19 mouse cellular contexts compared by ENCODE assay signal in genomic region chr9:16485173-16485572, GRCm38 (mm10). TPM values are rescaled to one million over a fixed set of nuclear protein-coding genes. Genes with fewer than 3 reads are reported as not detected.
DNase-seq lines count a peak whose midpoint lies in the region; ATAC-seq and TF ChIP-seq lines count a peak whose summit lies in the region.
"Had no signal": no experiment of that assay in that cellular context is flagged by ENCODE, and none has a peak within 500 bp of the region (broad histone marks: within the 10 kb centered on the region; RNA-seq: fewer than 3 reads in every experiment).

No protein-coding gene starts in this region.

- H3K27ac ChIP-seq in midbrain, embryonic 10.5 days (replicated peaks) = peak overlapping the region; percentile 76
- H3K27ac ChIP-seq in midbrain, embryonic 16.5 days (ENCODE audit: low read length) = no peak overlapping the region
- H3K27ac ChIP-seq in forebrain, embryonic 15.5 days (replicated peaks) = peak overlapping the region; percentile 47
- peak overlapping the region; percentile 58 for H3K27ac ChIP-seq in hindbrain, embryonic 15.5 days (replicated peaks)
- peak overlapping the region; percentile 72 for H3K27ac ChIP-seq in neural tube, embryonic 13.5 days (replicated peaks)
- no peak overlapping the region for H3K27ac ChIP-seq in lung, postnatal 0 days (ENCODE audit: low read length)
- H3K27ac ChIP-seq: embryonic facial prominence, embryonic 12.5 days; limb, embryonic 12.5 days; liver, embryonic 14.5 days had no signal

- no peaks in the 10 kb centered on the region for H3K27me3 ChIP-seq in midbrain, embryonic 10.5 days (ENCODE audit: low read depth, poor library complexity, severe bottlenecking)
- no peaks in the 10 kb centered on the region for H3K27me3 ChIP-seq in midbrain, embryonic 16.5 days (ENCODE audit: control insufficient read depth, insufficient read depth, low read depth, low read length)
- H3K27me3 ChIP-seq in forebrain, embryonic 15.5 days = no peaks in the 10 kb centered on the region
- H3K27me3 ChIP-seq in hindbrain, embryonic 15.5 days = no peaks in the 10 kb centered on the region
- H3K27me3 ChIP-seq in neural tube, embryonic 13.5 days = no peaks in the 10 kb centered on the region
- H3K27me3 ChIP-seq in lung, postnatal 0 days (replicated peaks; ENCODE audit: insufficient read depth, low read length) = no peaks in the 10 kb centered on the region
- H3K27me3 ChIP-seq: CH12.LX; embryonic facial prominence, embryonic 12.5 days; limb, embryonic 12.5 days had no signal

- DNase-seq in midbrain, embryonic 10.5 days (ENCODE audit: low spot score) = no peak
- DNase-seq in lung, postnatal 0 days (ENCODE audit: low spot score) = no peak
- DNase-seq in heart, postnatal 10 days = no peak
- DNase-seq: adrenal gland, adult 8-10 months; cerebellum, adult 11-12 months; cerebellum, postnatal 36 days; kidney, adult 18-20 months; kidney, postnatal 14 days; right cerebral cortex, postnatal 4 days had no signal

- TF ChIP-seq EP300 in lung, postnatal 0 days (IDR thresholded peaks at IDR 0.05) = no peak

- intact Hi-C loops in heart, postnatal 10 days (cut with DNase I) = no loop called here

- no peaks in the 10 kb centered on the region for H3K9me3 ChIP-seq in midbrain, embryonic 10.5 days (replicated peaks)
- H3K9me3 ChIP-seq in midbrain, embryonic 16.5 days (replicated peaks; ENCODE audit: control insufficient read depth, low read length, poor library complexity, severe bottlenecking) = no peaks in the 10 kb centered on the region
- H3K9me3 ChIP-seq in forebrain, embryonic 15.5 days = no peaks in the 10 kb centered on the region
- H3K9me3 ChIP-seq in hindbrain, embryonic 15.5 days = no peaks in the 10 kb centered on the region
- no peaks in the 10 kb centered on the region for H3K9me3 ChIP-seq in neural tube, embryonic 13.5 days
- H3K9me3 ChIP-seq in lung, postnatal 0 days (ENCODE audit: low read length) = no peaks in the 10 kb centered on the region
- H3K9me3 ChIP-seq: embryonic facial prominence, embryonic 12.5 days; limb, embryonic 12.5 days had no signal

- 26% methylated on average over 4 of the region's 4 CpGs for WGBS in midbrain, embryonic 10.5 days
- WGBS in midbrain, embryonic 16.5 days = 12% methylated on average over 4 of the region's 4 CpGs
- WGBS in forebrain, embryonic 15.5 days = 6% methylated on average over 4 of the region's 4 CpGs
- WGBS in hindbrain, embryonic 15.5 days = 13% methylated on average over 4 of the region's 4 CpGs
- WGBS in neural tube, embryonic 13.5 days = 13% methylated on average over 4 of the region's 4 CpGs
- 53% methylated on average over 4 of the region's 4 CpGs for whole genome bisulfite sequencing in lung, postnatal 0 days

- H3K9ac ChIP-seq in midbrain, embryonic 16.5 days (ENCODE audit: low read depth, low read length) = no peak overlapping the region
- H3K9ac ChIP-seq in forebrain, embryonic 15.5 days (replicated peaks) = no peak overlapping the region
- H3K9ac ChIP-seq in hindbrain, embryonic 15.5 days = no peak overlapping the region
- H3K9ac ChIP-seq in neural tube, embryonic 13.5 days = no peak overlapping the region
- H3K9ac ChIP-seq in lung, postnatal 0 days (replicated peaks; ENCODE audit: low read depth) = no peak overlapping the region
- H3K9ac ChIP-seq: embryonic facial prominence, embryonic 12.5 days; limb, embryonic 12.5 days; liver, embryonic 14.5 days had no signal

- peak overlapping the region; percentile 28; the same call in 1 of the 2 replicates for H3K4me3 ChIP-seq in midbrain, embryonic 10.5 days
- no peak overlapping the region for H3K4me3 ChIP-seq in midbrain, embryonic 16.5 days (ENCODE audit: low read depth, low read length)
- H3K4me3 ChIP-seq in forebrain, embryonic 15.5 days = no peak overlapping the region
- no peak overlapping the region for H3K4me3 ChIP-seq in hindbrain, embryonic 15.5 days
- H3K4me3 ChIP-seq in neural tube, embryonic 13.5 days = no peak overlapping the region
- H3K4me3 ChIP-seq in lung, postnatal 0 days (ENCODE audit: low read depth, low read length) = no peak overlapping the region
- H3K4me3 ChIP-seq: embryonic facial prominence, embryonic 12.5 days; limb, embryonic 12.5 days had no signal

- TF ChIP-seq CTCF in lung, postnatal 0 days (IDR thresholded peaks at IDR 0.05) = no peak

- H3K36me3 ChIP-seq in midbrain, embryonic 10.5 days = no peaks in the 10 kb centered on the region
- no peaks in the 10 kb centered on the region for H3K36me3 ChIP-seq in midbrain, embryonic 16.5 days (ENCODE audit: control insufficient read depth, insufficient read depth, low read length)
- H3K36me3 ChIP-seq in forebrain, embryonic 15.5 days = no peaks in the 10 kb centered on the region
- H3K36me3 ChIP-seq in hindbrain, embryonic 15.5 days = no peaks in the 10 kb centered on the region
- H3K36me3 ChIP-seq in neural tube, embryonic 13.5 days = no peaks in the 10 kb centered on the region
- H3K36me3 ChIP-seq in lung, postnatal 0 days (ENCODE audit: insufficient read depth, low read length) = no peaks in the 10 kb centered on the region
- H3K36me3 ChIP-seq: embryonic facial prominence, embryonic 12.5 days; limb, embryonic 12.5 days had no signal

- no peak for ATAC-seq in midbrain, embryonic 16.5 days
- ATAC-seq in forebrain, embryonic 15.5 days (replicated peaks) = peak; percentile 75
- ATAC-seq in hindbrain, embryonic 15.5 days (ENCODE audit: low FRiP score, low read depth) = peak; percentile 49
- peak; percentile 38 for ATAC-seq in neural tube, embryonic 13.5 days (ENCODE audit: low read depth)
- no peak for ATAC-seq in megakaryocyte-erythroid progenitor cell, adult 5-6 weeks (replicated peaks; ENCODE audit: low FRiP score, low TSS enrichment, poor library complexity, severe bottlenecking)
- no peak for ATAC-seq in lung, postnatal 0 days

- peaks cover 37% of the 10 kb centered on the region for H3K4me1 ChIP-seq in midbrain, embryonic 10.5 days
- peaks cover 22% of the 10 kb centered on the region for H3K4me1 ChIP-seq in midbrain, embryonic 16.5 days (ENCODE audit: control insufficient read depth, insufficient read depth, low read length)
- H3K4me1 ChIP-seq in forebrain, embryonic 15.5 days = peaks cover 23% of the 10 kb centered on the region
- H3K4me1 ChIP-seq in hindbrain, embryonic 15.5 days (replicated peaks) = peaks cover 28% of the 10 kb centered on the region
- H3K4me1 ChIP-seq in neural tube, embryonic 13.5 days (replicated peaks) = peaks cover 47% of the 10 kb centered on the region
- H3K4me1 ChIP-seq in lung, postnatal 0 days (ENCODE audit: insufficient read depth, low read depth, low read length) = no peaks in the 10 kb centered on the region
- H3K4me1 ChIP-seq: embryonic facial prominence, embryonic 12.5 days had no signal

- no peak overlapping the region for H3K4me2 ChIP-seq in midbrain, embryonic 16.5 days (ENCODE audit: low read length)
- H3K4me2 ChIP-seq in forebrain, embryonic 15.5 days (replicated peaks) = 0 out of 2 replicates have a peak overlapping the region, but pooled peaks have one; percentile 5
- H3K4me2 ChIP-seq in hindbrain, embryonic 15.5 days = peak overlapping the region; percentile 19; the same call in 1 of the 2 replicates
- peak overlapping the region; percentile 22 for H3K4me2 ChIP-seq in neural tube, embryonic 13.5 days
- H3K4me2 ChIP-seq in lung, postnatal 0 days (replicated peaks; ENCODE audit: low read depth, low read length) = no peak overlapping the region
- H3K4me2 ChIP-seq: embryonic facial prominence, embryonic 12.5 days; limb, embryonic 12.5 days had no signal

RNA-seq across cellular contexts. Expression of gene Fat3, which starts 15.9 kb away (rescaled TPM):
- polyA plus RNA-seq in midbrain, embryonic 10.5 days (2016; fragmentation: Nextera tagmentation; extraction: Ambion mirVana) = 7.0 and 7.6 TPM in 2 replicates
- 12.8 and 13.4 TPM in 2 replicates for polyA plus RNA-seq in midbrain, embryonic 16.5 days (2015; fragmentation: Nextera tagmentation; extraction: Ambion mirVana)
- polyA plus RNA-seq in forebrain, embryonic 15.5 days (2015; fragmentation: Nextera tagmentation; extraction: Ambion mirVana) = 11.7 and 12.0 TPM in 2 replicates
- polyA plus RNA-seq in hindbrain, embryonic 15.5 days (2015; fragmentation: Nextera tagmentation; extraction: Ambion mirVana) = 9.1 and 10.4 TPM in 2 replicates
- 11.3 and 12.1 TPM in 2 replicates for polyA plus RNA-seq in neural tube, embryonic 13.5 days (2015; fragmentation: Nextera tagmentation; extraction: Ambion mirVana)
- total RNA-seq in megakaryocyte-erythroid progenitor cell, adult 5-6 weeks (2014; fragmentation: Nextera tagmentation) = 0.13 TPM in 1 of 2 replicates, not detected in the other
- total RNA-seq in megakaryocyte-erythroid progenitor cell, adult 5-6 weeks (2017) = not detected in 2 replicates
- 0.77 and 0.78 TPM in 2 replicates for polyA plus RNA-seq in lung, postnatal 0 days (2015; fragmentation: Nextera tagmentation; extraction: Ambion mirVana)
- total RNA-seq in heart, postnatal 10 days (2021) = 1 to 10 TPM; 1.3 to 1.4 TPM
- total RNA-seq: hematopoietic stem cell, adult 5-6 weeks had no signal

Comparison
In these comparisons a context has a peak if more than half of its experiments do, and no peak if none do; other contexts are left out.
1. H3K27ac ChIP-seq: peak in midbrain, embryonic 10.5 days (single experiment), forebrain, embryonic 15.5 days (single experiment), hindbrain, embryonic 15.5 days (single experiment) and neural tube, embryonic 13.5 days (single experiment); none in midbrain, embryonic 16.5 days (single experiment) and lung, postnatal 0 days (single experiment).
2. ATAC-seq: peak in forebrain, embryonic 15.5 days (single experiment), hindbrain, embryonic 15.5 days (single experiment) and neural tube, embryonic 13.5 days (single experiment); none in midbrain, embryonic 16.5 days (single experiment), megakaryocyte-erythroid progenitor cell, adult 5-6 weeks (single experiment) and lung, postnatal 0 days (single experiment).
3. H3K4me2 ChIP-seq: peak in forebrain, embryonic 15.5 days (single experiment), hindbrain, embryonic 15.5 days (single experiment) and neural tube, embryonic 13.5 days (single experiment); none in midbrain, embryonic 16.5 days (single experiment) and lung, postnatal 0 days (single experiment).